Mouse (Mus musculus) CH12.LX (cell line): Measurements from ENCODE around the gene Nol6. TPM values are rescaled to one million over a fixed set of nuclear protein-coding genes. Genes with fewer than 3 reads are reported as not detected.

ENCODE experiments used
- DNase-seq: peaks from one replicate; pipeline ENCODE4 v3.0.0-alpha.2; 2013; ENCODE audit errors: extremely low read depth
- H3K27ac ChIP-seq: 2 replicates; pipeline ENCODE4 v1.5.1; 2012; ENCODE audit warnings: low read depth, mild to moderate bottlenecking, control low read depth, moderate library complexity; ENCODE audit not compliant: insufficient read depth
- H3K27me3 ChIP-seq: replicated peaks from 2 replicates; pipeline ENCODE3; 2012; ENCODE audit warnings: inconsistent platforms
- H3K36me3 ChIP-seq, 2 experiments: replicated peaks in 1 of 2; 2 replicates each; pipeline versions ENCODE3 to v1.6.1; 2012; ENCODE audit warnings: inconsistent platforms in 1 of 2, low read length in 1 of 2, mild to moderate bottlenecking in 1 of 2, mixed read lengths in 1 of 2, moderate library complexity in 1 of 2; ENCODE audit not compliant: control insufficient read depth in 1 of 2, insufficient read depth in 1 of 2
- H3K4me1 ChIP-seq, 2 experiments: 2 replicates each; pipeline ENCODE4 v1.6.1; 2012; ENCODE audit warnings: inconsistent platforms in 1 of 2, moderate library complexity in 1 of 2; ENCODE audit not compliant: insufficient read depth in 2 of 2, control insufficient read depth in 1 of 2
- H3K4me2 ChIP-seq: 2 replicates; pipeline ENCODE4 v1.6.1; 2012; ENCODE audit warnings: low read depth, mild to moderate bottlenecking, control low read depth; ENCODE audit not compliant: poor library complexity, insufficient read depth, severe bottlenecking
- H3K4me3 ChIP-seq, 3 experiments: fragments of 150-350 bp in 1 of 3; sonication (generic) in 1 of 3; replicated peaks in 1 of 3; 2 replicates each; pipeline versions ENCODE3 to v1.5.1; 2011 to 2012; ENCODE audit warnings: low read depth in 2 of 3, low read length in 2 of 3, mild to moderate bottlenecking in 2 of 3, moderate library complexity in 2 of 3, control low read depth in 1 of 3, improper control_type of control experiment in 1 of 3, inconsistent platforms in 1 of 3, mixed read lengths in 1 of 3; ENCODE audit not compliant: poor library complexity in 1 of 3
- H3K79me2 ChIP-seq: replicated peaks from 2 replicates; pipeline ENCODE4 v1.6.1; 2012; ENCODE audit warnings: mild to moderate bottlenecking, moderate library complexity; ENCODE audit not compliant: control insufficient read depth, poor library complexity, insufficient read depth, severe bottlenecking; ENCODE audit errors: extremely low read depth
- H3K9ac ChIP-seq: 2 replicates; pipeline ENCODE4 v1.6.1; 2012; ENCODE audit warnings: low read depth, mild to moderate bottlenecking, control low read depth, moderate library complexity; ENCODE audit not compliant: insufficient read depth
- H3K9me3 ChIP-seq: replicated peaks from 2 replicates; pipeline ENCODE3; 2012; ENCODE audit warnings: low read length, inconsistent platforms, mixed read lengths
- CHD2 ChIP-seq: IDR thresholded peaks from 2 replicates; pipeline ENCODE4 v1.6.1; 2011; ENCODE audit warnings: low read length, improper control_type of control experiment
- CTCF ChIP-seq, 2 experiments: IDR thresholded peaks in 1 of 2; conservative IDR thresholded peaks in 1 of 2; 2 replicates each; pipeline ENCODE4 v1.5.1; 2011 to 2012; ENCODE audit warnings: low read depth in 2 of 2, low read length in 2 of 2, improper control_type of control experiment in 1 of 2, inconsistent platforms in 1 of 2, mild to moderate bottlenecking in 1 of 2, moderate library complexity in 1 of 2
- E2F4 ChIP-seq: IDR thresholded peaks from 2 replicates; pipeline ENCODE4 v1.6.1; 2011; ENCODE audit warnings: low read depth, low read length, improper control_type of control experiment; ENCODE audit not compliant: insufficient replicate concordance
- GABPA ChIP-seq: IDR thresholded peaks from 2 replicates; pipeline ENCODE4 v1.6.1; 2012; ENCODE audit warnings: low read depth, low read length, improper control_type of control experiment, inconsistent platforms; ENCODE audit not compliant: insufficient replicate concordance
- IRF4 ChIP-seq: IDR thresholded peaks from 2 replicates; pipeline ENCODE4 v1.6.1; 2014; ENCODE audit warnings: low read depth, mild to moderate bottlenecking, inconsistent platforms, low read length, improper control_type of control experiment
- PAX5 ChIP-seq: IDR thresholded peaks from 2 replicates; pipeline ENCODE4 v1.6.1; 2012; ENCODE audit warnings: low read length, inconsistent platforms, mixed read lengths
- RCOR1 ChIP-seq: conservative IDR thresholded peaks from 2 replicates; pipeline ENCODE4 v1.6.1; 2012; ENCODE audit warnings: low read depth, mild to moderate bottlenecking, inconsistent platforms, low read length, improper control_type of control experiment
- SMC3 ChIP-seq: IDR thresholded peaks from 2 replicates; pipeline ENCODE4 v1.6.1; 2011; ENCODE audit warnings: low read depth, low read length, improper control_type of control experiment
- TBP ChIP-seq: conservative IDR thresholded peaks from 2 replicates; pipeline ENCODE4 v1.6.1; 2011; ENCODE audit warnings: low read depth, low read length, improper control_type of control experiment
- USF1 ChIP-seq: IDR thresholded peaks from 2 replicates; pipeline ENCODE4 v1.6.1; 2014; ENCODE audit warnings: low read depth, mild to moderate bottlenecking, inconsistent platforms, low read length, improper control_type of control experiment
- ZKSCAN1 ChIP-seq: IDR thresholded peaks from 2 replicates; pipeline ENCODE4 v1.6.1; 2012; ENCODE audit warnings: low read depth, inconsistent platforms, low read length, improper control_type of control experiment, borderline replicate concordance
- ZMIZ1 ChIP-seq: IDR thresholded peaks from 2 replicates; pipeline ENCODE4 v1.6.1; 2012; ENCODE audit warnings: low read depth, mild to moderate bottlenecking, inconsistent platforms, low read length, improper control_type of control experiment
- dilution Hi-C: fragments of 300-500 bp; cut with MboI; formaldehyde crosslinking; loops from 2 replicates; pipeline ENCODE4 v1.14.3; 2020; ENCODE audit warnings: low sequenced_read_pairs; ENCODE audit not compliant: extremely low pct_unique_long_range_greater_than_20kb, extremely low pct_ligation_motif_present
- in situ Hi-C: fragments of 300-500 bp; cut with MboI; formaldehyde crosslinking; loops from 3 replicates; pipeline ENCODE4 v1.14.3; 2019; ENCODE audit warnings: low sequenced_read_pairs, low pct_ligation_motif_present, low pct_unique_long_range_greater_than_20kb, mixed read lengths
- polyA plus RNA-seq: library from polyadenylated mRNA; unstranded; fragments of >175 nt; gene quantifications from 2 replicates; pipeline ENCODE4 v1.2.1, GENCODE M21; 2012; ENCODE audit warnings: low read depth; ENCODE audit not compliant: insufficient read length
- total RNA-seq, 2 experiments: library from RNA; depleted of rRNA; stranded (reverse); fragments of 300-350 nt in 1 of 2; fragments of >200 nt in 1 of 2; gene quantifications; 2 replicates each; pipeline ENCODE4 v1.2.3; 2012 to 2014

Gene Nol6
- total and polyA plus RNA-seq, 3 experiments: 22.0 to 81.5 (median 30.0) TPM

GRCm38 (mm10) chr4:41108717-41109425, 15.4 kb downstream of the Nol6 start:
- dilution Hi-C loops: no loop called here
- Histone ChIP-seq H3K4me3 (no peak overlapping the region), H3K27me3 (peaks cover 5% of the 10 kb centered on the region)

DNA sequence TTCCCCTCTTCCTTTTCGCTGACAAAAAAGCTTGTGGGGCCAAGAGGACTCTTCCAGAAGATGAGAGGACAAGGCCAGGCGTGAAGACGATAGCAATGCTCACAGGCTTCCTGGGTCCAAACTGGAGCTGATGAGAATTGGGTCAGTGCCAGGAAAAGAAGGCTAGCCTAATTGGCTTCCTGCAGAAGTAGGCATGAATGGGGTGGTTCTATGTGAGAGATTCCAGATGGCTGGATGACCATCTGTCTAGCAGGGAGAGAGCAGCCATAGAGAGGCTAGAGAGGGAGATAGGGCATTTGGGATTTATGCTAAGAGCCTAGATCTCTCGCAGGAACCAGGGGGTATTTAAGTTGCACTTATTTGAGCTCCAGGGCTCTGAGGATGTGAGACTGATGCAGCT, 16.8 kb downstream of the Nol6 start:
- Histone ChIP-seq H3K4me3 (no peak overlapping the region), H3K9me3 (no peaks in the 10 kb centered on the region), H3K79me2 (no peaks in the 10 kb centered on the region), H3K4me2 (no peak overlapping the region), H3K27me3 (peaks cover 7% of the 10 kb centered on the region), H3K27ac (no peak overlapping the region), H3K36me3 (peaks cover 0 to 9% of the 10 kb centered on the region in 2 experiments), H3K9ac (no peak overlapping the region), H3K4me1 (no peaks in the 10 kb centered on the region)
- DNase-seq: no peak
- in situ Hi-C loops (no loop called here), dilution Hi-C loops (no loop called here)
- TF ChIP-seq TBP (no peak), SMC3 (no peak), CHD2 (no peak), ZMIZ1 (no peak), E2F4 (no peak)

More at GRCm38 (mm10) chr4:41108717-41109425, 15.4 kb downstream of the Nol6 start:
- no peaks in the 10 kb centered on the region for H3K79me2 ChIP-seq
- H3K27ac ChIP-seq: no peak overlapping the region
- no peak for DNase-seq
- in situ Hi-C loops: no loop called here
- TF ChIP-seq CHD2 (no peak), ZKSCAN1 (no peak), USF1 (no peak), PAX5 (no peak), GABPA (no peak), RCOR1 (no peak), CTCF (conservative IDR thresholded peaks at IDR 0.05 in 1 of 2, IDR thresholded peaks at IDR 0.05 in 1 of 2; ENCODE audit: low read depth in 2 of 2, low read length in 2 of 2) (no peak), IRF4 (no peak)
- peaks cover 2 to 16% of the 10 kb centered on the region in 2 experiments for H3K36me3 ChIP-seq
- no peaks in the 10 kb centered on the region for H3K4me1 ChIP-seq
- H3K9ac ChIP-seq: no peak overlapping the region
- H3K9me3 ChIP-seq: no peaks in the 10 kb centered on the region
- H3K4me2 ChIP-seq: no peak overlapping the region

DNA sequence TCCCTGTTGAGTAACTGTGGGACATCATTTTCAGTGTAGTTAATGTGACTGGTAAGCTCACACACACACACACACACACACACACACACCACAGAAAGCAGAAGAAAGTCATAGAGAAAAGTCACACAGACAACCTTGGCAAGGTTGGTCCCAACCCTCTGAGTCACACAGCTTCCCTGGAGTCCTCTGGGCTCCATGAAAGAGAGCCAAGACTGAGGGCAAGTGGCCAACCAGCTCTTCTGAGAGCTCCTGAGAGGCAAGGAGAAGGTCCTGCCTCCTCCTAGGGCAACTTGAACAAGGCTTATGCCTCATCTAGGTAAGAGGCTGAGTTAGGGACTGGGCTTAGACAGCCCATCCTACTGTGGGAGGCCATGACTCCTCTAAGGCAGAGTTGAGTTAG, 21.4 kb downstream of the Nol6 start:
- dilution Hi-C loops: no loop called here
- peaks cover 37% of the 10 kb centered on the region for H3K27me3 ChIP-seq

More for the DNA sequence above, 21.4 kb downstream of the Nol6 start:
- Histone ChIP-seq H3K9ac (no peak overlapping the region), H3K36me3 (no peaks in the 10 kb centered on the region), H3K4me2 (no peak overlapping the region), H3K4me3 (no peak overlapping the region), H3K79me2 (no peaks in the 10 kb centered on the region), H3K27ac (no peak overlapping the region), H3K9me3 (no peaks in the 10 kb centered on the region), H3K4me1 (peaks cover 3% of the 10 kb centered on the region in 2 experiments; a peak in 3 of 4 replicates)
- in situ Hi-C loops: no loop called here
- TF ChIP-seq SMC3 (no peak), GABPA (no peak), PAX5 (no peak)
- DNase-seq: no peak
